Mouse (Mus musculus) lung, adult 2 months (tissue): ENCODE data around the gene Cntrl. TPM values are rescaled to one million over a fixed set of nuclear protein-coding genes. Genes with fewer than 3 reads are reported as not detected.

Experiments
- DNase-seq: peaks from one replicate; pipeline ENCODE4 v3.0.0; 2022
- H3K4me1 ChIP-seq: fragments of 200-500 bp; 2 replicates; pipeline ENCODE4 v1.6.1; 2011; ENCODE audit warnings: low read length; ENCODE audit not compliant: control insufficient read depth, insufficient read depth
- H3K4me3 ChIP-seq: fragments of 200-500 bp; replicated peaks from 2 replicates; pipeline ENCODE3; 2011; ENCODE audit warnings: low read depth, mild to moderate bottlenecking, control low read depth, low read length; ENCODE audit errors: extremely low read depth
- CTCF ChIP-seq: fragments of 200-500 bp; IDR thresholded peaks from 2 replicates; pipeline ENCODE4 v1.5.1; 2011; ENCODE audit warnings: mild to moderate bottlenecking, low read length, control low read depth; ENCODE audit not compliant: insufficient read depth
- POLR2A ChIP-seq: fragments of 200-500 bp; IDR thresholded peaks from 2 replicates; pipeline ENCODE4 v1.6.1; 2011; ENCODE audit warnings: low read depth, mild to moderate bottlenecking, control low read depth, low read length, borderline replicate concordance; ENCODE audit errors: extremely low read depth
- WGBS: fragments of 180-500 bp; shearing (Covaris S2); methylation state at CpG from one replicate; pipeline ENCODE4 v1.1.7; 2018; 5-methylcytosine and 5-hydroxymethylcytosine counted together
- polyA plus RNA-seq: library from polyadenylated mRNA; depleted of rRNA; stranded (reverse); fragments of >200 nt; gene quantifications from 2 replicates; pipeline ENCODE4 v1.2.3, GENCODE M21; 2012

Gene Cntrl
- polyA plus RNA-seq, 1 experiment: 14.9 TPM

GRCm38 (mm10) chr2:35195626-35196544 is 86.6 kb downstream of the Cntrl start:
- 32% methylated on average over 6 of the region's 6 CpGs for WGBS
- DNase-seq: no peak

GRCm38 (mm10) chr2:35199541-35199940 is 90.2 kb downstream of the Cntrl start:
- peaks cover 18% of the 10 kb centered on the region for H3K4me1 ChIP-seq
- TF ChIP-seq CTCF (no peak), POLR2A (no peak)
- peak overlapping the region; percentile 93 for H3K4me3 ChIP-seq
- WGBS: under 1% methylated on average over 5 of the region's 5 CpGs
- no peak for DNase-seq

More at GRCm38 (mm10) chr2:35195626-35196544, 86.6 kb downstream of the Cntrl start:
- TF ChIP-seq CTCF (no peak), POLR2A (no peak)
- Histone ChIP-seq H3K4me1 (peaks cover 20% of the 10 kb centered on the region), H3K4me3 (no peak overlapping the region)

GRCm38 (mm10) chr2:35199971-35200897 is 90.9 kb downstream of the Cntrl start:
- WGBS: 1% methylated on average over 90 of the region's 90 CpGs

GRCm38 (mm10) chr2:35200898-35201668 is 91.8 kb downstream of the Cntrl start, which contains the start of gene Rab14:
Gene Rab14, minus strand, starts transcription at chr2:35201120.
- TF ChIP-seq POLR2A (peak; percentile 96; the same call in 1 of the 2 replicates), CTCF (no peak)
- H3K4me3 ChIP-seq: peak within 1 kb of the TSS; percentile 93
- peaks cover 14% of the 10 kb centered on the region for H3K4me1 ChIP-seq
- under 1% methylated on average over 47 of the region's 47 CpGs for WGBS
- DNase-seq: peak; percentile 98

More at GRCm38 (mm10) chr2:35199971-35200897, 90.9 kb downstream of the Cntrl start:
- TF ChIP-seq CTCF (no peak), POLR2A (0 out of 2 replicates have a peak, but pooled peaks have one; percentile 47)
- peak overlapping the region; percentile 93 for H3K4me3 ChIP-seq
- DNase-seq: peak; percentile 61
- peaks cover 15% of the 10 kb centered on the region for H3K4me1 ChIP-seq

- no peak overlapping the region for H3K4me3 ChIP-seq
- peaks cover 10% of the 10 kb centered on the region for H3K4me1 ChIP-seq
- TF ChIP-seq POLR2A: no peak
- TF ChIP-seq CTCF: no peak
- no peak for DNase-seq
Measured at GRCm38 (mm10) chr2:35203729-35204128, 94.4 kb downstream of the Cntrl start.

- Histone ChIP-seq H3K4me1 (no peaks in the 10 kb centered on the region), H3K4me3 (no peak overlapping the region)
- TF ChIP-seq POLR2A (no peak), CTCF (no peak)
- DNase-seq: no peak
- 90% methylated on average over 3 of the region's 3 CpGs for WGBS
Measured at GRCm38 (mm10) chr2:35206761-35207160, 97.5 kb downstream of the Cntrl start.

- Histone ChIP-seq H3K4me1 (no peaks in the 10 kb centered on the region), H3K4me3 (no peak overlapping the region)
- no peak for DNase-seq
- TF ChIP-seq CTCF (no peak), POLR2A (no peak)
- WGBS: 80% methylated on average over 3 of the region's 3 CpGs
Measured at GRCm38 (mm10) chr2:35208054-35208453, 98.8 kb downstream of the Cntrl start.

- WGBS: 50% methylated on average over 8 of the region's 8 CpGs
- TF ChIP-seq CTCF (no peak), POLR2A (no peak)
- H3K4me1 ChIP-seq: no peaks in the 10 kb centered on the region
- no peak overlapping the region for H3K4me3 ChIP-seq
- no peak for DNase-seq
Measured at GRCm38 (mm10) chr2:35208931-35209665, 99.8 kb downstream of the Cntrl start.
